Mouse (Mus musculus) midbrain, embryonic 11.5 days (tissue): ENCODE measurements around the gene Uckl1. TPM values are rescaled to one million over a fixed set of nuclear protein-coding genes. Genes with fewer than 3 reads are reported as not detected.

ENCODE experiments used
- ATAC-seq: fragments of 200-750 bp; cut with Nextera tagmentation; 2 replicates; pipeline ENCODE4 v1.8.0; 2017; ENCODE audit warnings: moderate TSS enrichment, moderate library complexity; ENCODE audit not compliant: low FRiP score
- DNase-seq: peaks from one replicate; pipeline ENCODE4 v3.0.0; 2015; ENCODE audit warnings: low spot score; ENCODE audit errors: missing footprints
- H3K27ac ChIP-seq: fragments of 300-500 bp; sonication (generic); 2 replicates; pipeline ENCODE4 v1.5.1; 2014; ENCODE audit warnings: low read depth, low read length
- H3K27me3 ChIP-seq: fragments of 300-500 bp; sonication (generic); 2 replicates; pipeline ENCODE4 v1.6.1; 2014; ENCODE audit warnings: mild to moderate bottlenecking, low read length, moderate library complexity, mixed read lengths; ENCODE audit not compliant: control insufficient read depth, insufficient read depth
- H3K36me3 ChIP-seq: fragments of 300-500 bp; sonication (generic); 2 replicates; pipeline ENCODE4 v1.6.1; 2014; ENCODE audit warnings: mild to moderate bottlenecking, low read length, moderate library complexity, mixed read lengths; ENCODE audit not compliant: control insufficient read depth, insufficient read depth
- H3K4me1 ChIP-seq: fragments of 300-500 bp; sonication (generic); 2 replicates; pipeline ENCODE4 v1.6.1; 2014; ENCODE audit warnings: low read length; ENCODE audit not compliant: control insufficient read depth, insufficient read depth
- H3K4me2 ChIP-seq: fragments of 300-500 bp; sonication (generic); 2 replicates; pipeline ENCODE4 v1.6.1; 2014; ENCODE audit warnings: mild to moderate bottlenecking, moderate library complexity
- H3K4me3 ChIP-seq: fragments of 300-500 bp; sonication (generic); 2 replicates; pipeline ENCODE4 v1.5.1; 2014; ENCODE audit warnings: low read depth, low read length
- H3K9ac ChIP-seq: fragments of 300-500 bp; sonication (generic); 2 replicates; pipeline ENCODE4 v1.6.1; 2014; ENCODE audit warnings: low read length
- H3K9me3 ChIP-seq: fragments of 300-500 bp; sonication (generic); 2 replicates; pipeline ENCODE4 v1.6.1; 2016; ENCODE audit warnings: low read length; ENCODE audit not compliant: control insufficient read depth
- WGBS: fragments of 180-500 bp; shearing (Covaris S2); extraction: QIAGEN DNeasy Blood & Tissue Kit; methylation state at CpG from one replicate; pipeline ENCODE4 v1.1.7; 2014; 5-methylcytosine and 5-hydroxymethylcytosine counted together
- polyA plus RNA-seq: library from polyadenylated mRNA; unstranded; fragments of >200 nt; fragmentation: Nextera tagmentation; extraction: Ambion mirVana; gene quantifications from 2 replicates; pipeline ENCODE4 v1.2.1, GENCODE M21; 2014

Gene Uckl1
- polyA plus RNA-seq, 1 experiment from 2014 or later = 46.4 TPM

- Histone ChIP-seq H3K9me3 (no peaks in the 10 kb centered on the region), H3K4me1 (no peaks in the 10 kb centered on the region), H3K27ac (no peak overlapping the region), H3K4me3 (no peak overlapping the region), H3K9ac (no peak overlapping the region), H3K4me2 (no peak overlapping the region), H3K27me3 (no peaks in the 10 kb centered on the region), H3K36me3 (peaks cover under 1% of the 10 kb centered on the region; the same call in 1 of the 2 replicates)
- ATAC-seq (no peak), DNase-seq (peak; percentile 66)
- 96% methylated on average over 6 of the region's 6 CpGs for WGBS
Observed at GRCm38 (mm10) chr2:181541761-181542380, 42.8 kb downstream of the Uckl1 start.

GRCm38 (mm10) chr2:181537444-181538047, 47.1 kb downstream of the Uckl1 start:
- Histone ChIP-seq H3K36me3 (no peaks in the 10 kb centered on the region), H3K4me1 (no peaks in the 10 kb centered on the region), H3K9ac (no peak overlapping the region), H3K27me3 (no peaks in the 10 kb centered on the region), H3K27ac (no peak overlapping the region), H3K4me2 (no peak overlapping the region), H3K4me3 (no peak overlapping the region), H3K9me3 (no peaks in the 10 kb centered on the region)
- DNase-seq (peak; percentile 77), ATAC-seq (no peak)
- WGBS = 93% methylated on average over 2 of the region's 2 CpGs

GRCm38 (mm10) chr2:181536410-181536809, 48.3 kb downstream of the Uckl1 start:
- Histone ChIP-seq H3K9me3 (no peaks in the 10 kb centered on the region), H3K4me2 (no peak overlapping the region), H3K4me3 (no peak overlapping the region), H3K4me1 (no peaks in the 10 kb centered on the region), H3K36me3 (no peaks in the 10 kb centered on the region), H3K9ac (no peak overlapping the region), H3K27me3 (no peaks in the 10 kb centered on the region), H3K27ac (no peak overlapping the region)
- ATAC-seq = no peak
- 97% methylated on average over 2 of the region's 2 CpGs for WGBS
- no peak for DNase-seq

- DNase-seq (peak; percentile 54), ATAC-seq (no peak)
- Histone ChIP-seq H3K27me3 (no peaks in the 10 kb centered on the region), H3K9me3 (no peaks in the 10 kb centered on the region), H3K36me3 (0 out of 2 replicates have a peak, but pooled peaks cover 2% of the 10 kb centered on the region), H3K9ac (no peak overlapping the region), H3K4me3 (no peak overlapping the region), H3K4me2 (no peak overlapping the region), H3K4me1 (no peaks in the 10 kb centered on the region), H3K27ac (no peak overlapping the region)
- WGBS = 96% methylated on average over 3 of the region's 3 CpGs
Observed at GRCm38 (mm10) chr2:181532589-181532988, 52.1 kb downstream of the Uckl1 start.

- Histone ChIP-seq H3K4me3 (no peak overlapping the region), H3K9ac (no peak overlapping the region), H3K4me1 (no peaks in the 10 kb centered on the region), H3K27ac (no peak overlapping the region), H3K9me3 (no peaks in the 10 kb centered on the region), H3K27me3 (no peaks in the 10 kb centered on the region), H3K4me2 (no peak overlapping the region), H3K36me3 (0 out of 2 replicates have a peak, but pooled peaks cover 2% of the 10 kb centered on the region)
- WGBS = 95% methylated on average over 1 of the region's 1 CpGs
- DNase-seq = peak; percentile 51
- ATAC-seq = no peak
Observed at GRCm38 (mm10) chr2:181529076-181529475, 55.6 kb downstream of the Uckl1 start.

GRCm38 (mm10) chr2:181525526-181525925, 59.2 kb downstream of the Uckl1 start:
- Histone ChIP-seq H3K27me3 (no peaks in the 10 kb centered on the region), H3K9ac (no peak overlapping the region), H3K27ac (no peak overlapping the region), H3K36me3 (0 out of 2 replicates have a peak, but pooled peaks cover 2% of the 10 kb centered on the region), H3K4me3 (no peak overlapping the region), H3K9me3 (no peaks in the 10 kb centered on the region), H3K4me2 (no peak overlapping the region), H3K4me1 (peaks cover 11% of the 10 kb centered on the region)
- no peak for ATAC-seq
- WGBS = 91% methylated on average over 5 of the region's 5 CpGs
- peak; percentile 59 for DNase-seq

- Histone ChIP-seq H3K27me3 (no peaks in the 10 kb centered on the region), H3K27ac (no peak overlapping the region), H3K9me3 (no peaks in the 10 kb centered on the region), H3K4me1 (peaks cover 15% of the 10 kb centered on the region), H3K4me2 (no peak overlapping the region), H3K4me3 (no peak overlapping the region), H3K9ac (no peak overlapping the region), H3K36me3 (0 out of 2 replicates have a peak, but pooled peaks cover 2% of the 10 kb centered on the region)
- DNase-seq (peak; percentile 86), ATAC-seq (no peak)
- 71% methylated on average over 5 of the region's 5 CpGs for WGBS
Observed at GRCm38 (mm10) chr2:181522811-181523210, 61.9 kb downstream of the Uckl1 start.

GRCm38 (mm10) chr2:181521491-181521890, 63.2 kb downstream of the Uckl1 start:
- Histone ChIP-seq H3K4me3 (peak overlapping the region; percentile 87), H3K9me3 (no peaks in the 10 kb centered on the region), H3K27ac (no peak overlapping the region), H3K4me1 (peaks cover 15% of the 10 kb centered on the region), H3K4me2 (peak overlapping the region; percentile 59), H3K36me3 (no peaks in the 10 kb centered on the region), H3K27me3 (no peaks in the 10 kb centered on the region), H3K9ac (peak overlapping the region; percentile 59)
- DNase-seq (peak; percentile 84), ATAC-seq (no peak)
- WGBS = 64% methylated on average over 10 of the region's 10 CpGs

GRCm38 (mm10) chr2:181520936-181521227, 63.8 kb downstream of the Uckl1 start:
- H3K36me3 ChIP-seq = no peaks in the 10 kb centered on the region
- DNase-seq (no peak), ATAC-seq (no peak)
- 0% methylated on average over 17 of the region's 17 CpGs for WGBS
- no peaks in the 10 kb centered on the region for H3K27me3 ChIP-seq
- H3K27ac ChIP-seq = peak overlapping the region; percentile 96
- peak overlapping the region; percentile 87 for H3K4me3 ChIP-seq
- no peaks in the 10 kb centered on the region for H3K9me3 ChIP-seq
- peak overlapping the region; percentile 93 for H3K9ac ChIP-seq
- peak overlapping the region; percentile 59 for H3K4me2 ChIP-seq
- H3K4me1 ChIP-seq = peaks cover 15% of the 10 kb centered on the region
